Mouse (Mus musculus) intestine, postnatal 0 days (tissue): ENCODE data around the gene Stmn3. TPM values are rescaled to one million over a fixed set of nuclear protein-coding genes. Genes with fewer than 3 reads are reported as not detected.
"Not testable (repeated sequence)": the region's sequence is repeated elsewhere in the genome, so short reads cannot be mapped to it uniquely, and the experiment has no call there.

ENCODE experiments used
- ATAC-seq: fragments of 200-750 bp; cut with Nextera tagmentation; 2 replicates; pipeline ENCODE4 v1.8.0; 2017; ENCODE audit warnings: mild to moderate bottlenecking, moderate TSS enrichment, moderate library complexity
- H3K27ac ChIP-seq: fragments of 300-500 bp; sonication (generic); 2 replicates; pipeline ENCODE4 v1.5.1; 2014; ENCODE audit warnings: mild to moderate bottlenecking, low read depth, low read length, moderate library complexity
- H3K27me3 ChIP-seq: fragments of 300-500 bp; sonication (generic); replicated peaks from 2 replicates; pipeline ENCODE4 v1.6.1; 2014; ENCODE audit warnings: low read length, mixed read lengths; ENCODE audit not compliant: control insufficient read depth, insufficient read depth
- H3K36me3 ChIP-seq: fragments of 300-500 bp; sonication (generic); 2 replicates; pipeline ENCODE4 v1.6.1; 2014; ENCODE audit warnings: mild to moderate bottlenecking, moderate library complexity; ENCODE audit not compliant: control insufficient read depth, insufficient read depth
- H3K4me1 ChIP-seq: fragments of 300-500 bp; sonication (generic); replicated peaks from 2 replicates; pipeline ENCODE4 v1.6.1; 2014; ENCODE audit warnings: antibody characterized with exemption, low read length, mixed read lengths; ENCODE audit not compliant: control insufficient read depth, insufficient read depth
- H3K4me2 ChIP-seq: fragments of 300-500 bp; sonication (generic); replicated peaks from 2 replicates; pipeline ENCODE4 v1.6.1; 2014; ENCODE audit warnings: low read depth, mild to moderate bottlenecking, moderate library complexity
- H3K4me3 ChIP-seq: fragments of 300-500 bp; sonication (generic); 2 replicates; pipeline ENCODE4 v1.5.1; 2014; ENCODE audit warnings: low read depth, low read length
- H3K9ac ChIP-seq: fragments of 300-500 bp; sonication (generic); 2 replicates; pipeline ENCODE4 v1.6.1; 2014; ENCODE audit warnings: mild to moderate bottlenecking, low read depth, low read length
- H3K9me3 ChIP-seq: fragments of 300-500 bp; sonication (generic); 2 replicates; pipeline ENCODE4 v1.6.1; 2016; ENCODE audit warnings: mixed run types; ENCODE audit not compliant: control insufficient read depth
- CTCF ChIP-seq: sonication (generic); IDR thresholded peaks from 2 replicates; pipeline ENCODE4 v1.5.1; 2016; ENCODE audit warnings: low read depth, mild to moderate bottlenecking, control low read depth, antibody characterized with exemption, moderate library complexity
- WGBS: fragments of 180-500 bp; shearing (Covaris S2); extraction: QIAGEN DNeasy Blood & Tissue Kit; methylation state at CpG from one replicate; pipeline ENCODE4 v1.1.7; 2014; 5-methylcytosine and 5-hydroxymethylcytosine counted together
- polyA plus RNA-seq: library from polyadenylated mRNA; unstranded; fragments of >200 nt; fragmentation: Nextera tagmentation; extraction: Ambion mirVana; gene quantifications from 2 replicates; pipeline ENCODE4 v1.2.1, GENCODE M21; 2015

Gene Stmn3
- polyA plus RNA-seq, 1 experiment from 2014 or later = 32.3 TPM

GRCm38 (mm10) chr2:181288691-181289090 is 25.6 kb downstream of the Stmn3 start:
- 55% methylated on average over 3 of the region's 3 CpGs for WGBS
- Histone ChIP-seq H3K4me3 (peak overlapping the region; percentile 62; the same call in 1 of the 2 replicates), H3K27ac (no peak overlapping the region), H3K4me2 (peak overlapping the region; percentile 67), H3K27me3 (no peaks in the 10 kb centered on the region), H3K4me1 (no peaks in the 10 kb centered on the region), H3K36me3 (no peaks in the 10 kb centered on the region), H3K9ac (no peak overlapping the region), H3K9me3 (no peaks in the 10 kb centered on the region)
- no peak for TF ChIP-seq CTCF
- no peak for ATAC-seq

GRCm38 (mm10) chr2:181287958-181288350 is 26.3 kb downstream of the Stmn3 start, which contains the start of gene Gmeb2:
Gene Gmeb2, minus strand, starts transcription at chr2:181288035.
- ATAC-seq = peak; percentile 97
- H3K9me3 ChIP-seq, H3K4me1 ChIP-seq, H3K36me3 ChIP-seq, H3K27me3 ChIP-seq: not testable (repeated sequence)
- under 1% methylated on average over 14 of the region's 38 CpGs for WGBS
- peak within 1 kb of the TSS; percentile 62 for H3K4me3 ChIP-seq
- peak; percentile 44 for TF ChIP-seq CTCF
- H3K4me2 ChIP-seq = peak within 1 kb of the TSS; percentile 67
- H3K9ac ChIP-seq = peak within 1 kb of the TSS; percentile 82
- peak within 1 kb of the TSS; percentile 93 for H3K27ac ChIP-seq

- no peak for TF ChIP-seq CTCF
- peak; percentile 86 for ATAC-seq
- Histone ChIP-seq H3K9ac (peak overlapping the region; percentile 82), H3K4me3 (peak overlapping the region; percentile 62), H3K4me2 (peak overlapping the region; percentile 62), H3K27me3 (no peaks in the 10 kb centered on the region), H3K4me1 (no peaks in the 10 kb centered on the region), H3K27ac (peak overlapping the region; percentile 93), H3K36me3 (peaks cover 6% of the 10 kb centered on the region; the same call in 1 of the 2 replicates), H3K9me3 (no peaks in the 10 kb centered on the region)
- WGBS = under 1% methylated on average over 39 of the region's 71 CpGs
Observed at GRCm38 (mm10) chr2:181287338-181287957, 26.9 kb downstream of the Stmn3 start.

- ATAC-seq = no peak
- no peak for TF ChIP-seq CTCF
- 42% methylated on average over 6 of the region's 6 CpGs for WGBS
- H3K9me3 ChIP-seq = no peaks in the 10 kb centered on the region
- H3K4me2 ChIP-seq = peak overlapping the region; percentile 62
- peaks cover 6% of the 10 kb centered on the region; the same call in 1 of the 2 replicates for H3K36me3 ChIP-seq
- peak overlapping the region; percentile 62 for H3K4me3 ChIP-seq
- peak overlapping the region; percentile 82 for H3K9ac ChIP-seq
- H3K4me1 ChIP-seq = no peaks in the 10 kb centered on the region
- H3K27me3 ChIP-seq = no peaks in the 10 kb centered on the region
- H3K27ac ChIP-seq = peak overlapping the region; percentile 93
Observed at GRCm38 (mm10) chr2:181286629-181287337, 27.5 kb downstream of the Stmn3 start.

- Histone ChIP-seq H3K9me3 (no peaks in the 10 kb centered on the region), H3K4me1 (no peaks in the 10 kb centered on the region), H3K27ac (no peak overlapping the region), H3K27me3 (no peaks in the 10 kb centered on the region), H3K4me3 (no peak overlapping the region), H3K36me3 (peaks cover 31% of the 10 kb centered on the region), H3K9ac (no peak overlapping the region), H3K4me2 (no peak overlapping the region)
- TF ChIP-seq CTCF = no peak
- ATAC-seq = no peak
- WGBS = 77% methylated on average over 1 of the region's 1 CpGs
Observed at GRCm38 (mm10) chr2:181279968-181280367, 34.3 kb downstream of the Stmn3 start.

GRCm38 (mm10) chr2:181277866-181278265 is 36.4 kb downstream of the Stmn3 start:
- H3K27ac ChIP-seq = no peak overlapping the region
- no peak for TF ChIP-seq CTCF
- no peak overlapping the region for H3K4me3 ChIP-seq
- H3K36me3 ChIP-seq = peaks cover 38% of the 10 kb centered on the region
- H3K4me1 ChIP-seq = no peaks in the 10 kb centered on the region
- H3K9me3 ChIP-seq = no peaks in the 10 kb centered on the region
- no peak overlapping the region for H3K4me2 ChIP-seq
- ATAC-seq = no peak
- WGBS = 60% methylated on average over 3 of the region's 3 CpGs
- H3K9ac ChIP-seq = no peak overlapping the region
- H3K27me3 ChIP-seq = no peaks in the 10 kb centered on the region
